Mouse (Mus musculus): ENCODE data around the gene Adarb1. TPM values are rescaled to one million over a fixed set of nuclear protein-coding genes. Genes with fewer than 3 reads are reported as not detected.

Gene Adarb1
- polyA plus RNA-seq, 1 experiment, result 3.3 TPM

- no peaks in the 10 kb centered on the region for H3K79me3 ChIP-seq (ENCODE audit: low read depth)
- no peaks in the 10 kb centered on the region for H3K79me2 ChIP-seq (ENCODE audit: control insufficient read depth, insufficient read depth)
- TF ChIP-seq MYOG (IDR thresholded peaks at IDR 0.05; ENCODE audit: control insufficient read depth, extremely low read depth, insufficient read length) (no peak), FOSL1 (IDR thresholded peaks at IDR 0.05; ENCODE audit: insufficient read depth, low read length, poor library complexity, severe bottlenecking) (no peak), USF1 (IDR thresholded peaks at IDR 0.05; ENCODE audit: low read depth) (no peak), CEBPB (IDR thresholded peaks at IDR 0.05; ENCODE audit: low read depth) (no peak), MYOD1 (IDR thresholded peaks at IDR 0.05; ENCODE audit: control insufficient read depth, insufficient read length, low read depth) (no peak), MAX (IDR thresholded peaks at IDR 0.05) (no peak), CTCF (IDR thresholded peaks at IDR 0.05; ENCODE audit: control insufficient read depth, insufficient read depth, insufficient read length) (no peak)
- no peaks in the 10 kb centered on the region for H3K27me3 ChIP-seq (ENCODE audit: control insufficient read depth, insufficient read depth, insufficient read length)
- no peak overlapping the region for H3ac ChIP-seq (ENCODE audit: control insufficient read depth, insufficient read length, low read depth)
- H3K4me3 ChIP-seq (ENCODE audit: insufficient read depth, poor library complexity, severe bottlenecking), result no peak overlapping the region
- no peaks in the 10 kb centered on the region for H3K36me3 ChIP-seq (ENCODE audit: control insufficient read depth, insufficient read depth)
Observed at GRCm38 (mm10) chr10:77300934-77301297, 117.2 kb downstream of the Adarb1 start.

- Histone ChIP-seq H3K36me3 (ENCODE audit: control insufficient read depth, insufficient read depth) (no peaks in the 10 kb centered on the region), H3K4me3 (ENCODE audit: insufficient read depth, poor library complexity, severe bottlenecking) (no peak overlapping the region), H3K79me3 (ENCODE audit: low read depth) (no peaks in the 10 kb centered on the region), H3K79me2 (ENCODE audit: control insufficient read depth, insufficient read depth) (no peaks in the 10 kb centered on the region), H3ac (ENCODE audit: control insufficient read depth, insufficient read length, low read depth) (no peak overlapping the region), H3K27me3 (ENCODE audit: control insufficient read depth, insufficient read depth, insufficient read length) (no peaks in the 10 kb centered on the region)
- TF ChIP-seq FOSL1 (IDR thresholded peaks at IDR 0.05; ENCODE audit: insufficient read depth, low read length, poor library complexity, severe bottlenecking) (no peak), USF1 (IDR thresholded peaks at IDR 0.05; ENCODE audit: low read depth) (no peak)
Observed at GRCm38 (mm10) chr10:77300237-77300933, 117.7 kb downstream of the Adarb1 start.

- H3K27me3 ChIP-seq (ENCODE audit: control insufficient read depth, insufficient read depth, insufficient read length), result no peaks in the 10 kb centered on the region
- H3K4me3 ChIP-seq (ENCODE audit: insufficient read depth, poor library complexity, severe bottlenecking), result no peak overlapping the region
- H3ac ChIP-seq (ENCODE audit: control insufficient read depth, insufficient read length, low read depth), result no peak overlapping the region
- H3K79me3 ChIP-seq (ENCODE audit: low read depth), result no peaks in the 10 kb centered on the region
- no peak for TF ChIP-seq CEBPB (IDR thresholded peaks at IDR 0.05; ENCODE audit: low read depth)
- no peak for TF ChIP-seq USF1 (IDR thresholded peaks at IDR 0.05; ENCODE audit: low read depth)
- no peak for TF ChIP-seq MYOD1 (IDR thresholded peaks at IDR 0.05; ENCODE audit: control insufficient read depth, insufficient read length, low read depth)
- no peak for TF ChIP-seq CTCF (IDR thresholded peaks at IDR 0.05; ENCODE audit: control insufficient read depth, insufficient read depth, insufficient read length)
- TF ChIP-seq MAX (IDR thresholded peaks at IDR 0.05), result no peak
- no peak for TF ChIP-seq FOSL1 (IDR thresholded peaks at IDR 0.05; ENCODE audit: insufficient read depth, low read length, poor library complexity, severe bottlenecking)
- H3K79me2 ChIP-seq (ENCODE audit: control insufficient read depth, insufficient read depth), result no peaks in the 10 kb centered on the region
- H3K36me3 ChIP-seq (ENCODE audit: control insufficient read depth, insufficient read depth), result no peaks in the 10 kb centered on the region
Observed at GRCm38 (mm10) chr10:77299194-77299593, 118.9 kb downstream of the Adarb1 start.

GRCm38 (mm10) chr10:77298621-77299020 lies 119.4 kb downstream of the Adarb1 start:
- H3ac ChIP-seq (ENCODE audit: control insufficient read depth, insufficient read length, low read depth), result no peak overlapping the region
- no peak overlapping the region for H3K4me3 ChIP-seq (ENCODE audit: insufficient read depth, poor library complexity, severe bottlenecking)
- no peaks in the 10 kb centered on the region for H3K36me3 ChIP-seq (ENCODE audit: control insufficient read depth, insufficient read depth)
- no peaks in the 10 kb centered on the region for H3K79me2 ChIP-seq (ENCODE audit: control insufficient read depth, insufficient read depth)
- no peak for TF ChIP-seq CTCF (IDR thresholded peaks at IDR 0.05; ENCODE audit: control insufficient read depth, insufficient read depth, insufficient read length)
- TF ChIP-seq MAX (IDR thresholded peaks at IDR 0.05), result no peak
- TF ChIP-seq MYOD1 (IDR thresholded peaks at IDR 0.05; ENCODE audit: control insufficient read depth, insufficient read length, low read depth), result no peak
- TF ChIP-seq FOSL1 (IDR thresholded peaks at IDR 0.05; ENCODE audit: insufficient read depth, low read length, poor library complexity, severe bottlenecking), result no peak
- no peak for TF ChIP-seq USF1 (IDR thresholded peaks at IDR 0.05; ENCODE audit: low read depth)
- TF ChIP-seq MYOG (IDR thresholded peaks at IDR 0.05; ENCODE audit: control insufficient read depth, extremely low read depth, insufficient read length), result no peak
- no peak for TF ChIP-seq CEBPB (IDR thresholded peaks at IDR 0.05; ENCODE audit: low read depth)
- no peaks in the 10 kb centered on the region for H3K79me3 ChIP-seq (ENCODE audit: low read depth)
- H3K27me3 ChIP-seq (ENCODE audit: control insufficient read depth, insufficient read depth, insufficient read length), result no peaks in the 10 kb centered on the region

- TF ChIP-seq FOSL1 (IDR thresholded peaks at IDR 0.05; ENCODE audit: insufficient read depth, low read length, poor library complexity, severe bottlenecking), result no peak
- TF ChIP-seq CTCF (IDR thresholded peaks at IDR 0.05; ENCODE audit: control insufficient read depth, insufficient read depth, insufficient read length), result no peak
- TF ChIP-seq USF1 (IDR thresholded peaks at IDR 0.05; ENCODE audit: low read depth), result no peak
- no peak for TF ChIP-seq CEBPB (IDR thresholded peaks at IDR 0.05; ENCODE audit: low read depth)
- no peak for TF ChIP-seq MYOD1 (IDR thresholded peaks at IDR 0.05; ENCODE audit: control insufficient read depth, insufficient read length, low read depth)
- no peak for TF ChIP-seq MYOG (IDR thresholded peaks at IDR 0.05; ENCODE audit: control insufficient read depth, extremely low read depth, insufficient read length)
- TF ChIP-seq MAX (IDR thresholded peaks at IDR 0.05), result no peak
- no peaks in the 10 kb centered on the region for H3K27me3 ChIP-seq (ENCODE audit: control insufficient read depth, insufficient read depth, insufficient read length)
- H3ac ChIP-seq (ENCODE audit: control insufficient read depth, insufficient read length, low read depth), result no peak overlapping the region
- no peaks in the 10 kb centered on the region for H3K79me3 ChIP-seq (ENCODE audit: low read depth)
- H3K36me3 ChIP-seq (ENCODE audit: control insufficient read depth, insufficient read depth), result no peaks in the 10 kb centered on the region
- H3K79me2 ChIP-seq (ENCODE audit: control insufficient read depth, insufficient read depth), result no peaks in the 10 kb centered on the region
- H3K4me3 ChIP-seq (ENCODE audit: insufficient read depth, poor library complexity, severe bottlenecking), result no peak overlapping the region
Observed at GRCm38 (mm10) chr10:77294691-77295090, 123.4 kb downstream of the Adarb1 start.
